Mouse (Mus musculus): Measurements from ENCODE around the gene Slc31a2. TPM values are rescaled to one million over a fixed set of nuclear protein-coding genes. Genes with fewer than 3 reads are reported as not detected.

Gene Slc31a2
- polyA plus RNA-seq, 2 experiments = 14.4 to 15.6 TPM

DNA sequence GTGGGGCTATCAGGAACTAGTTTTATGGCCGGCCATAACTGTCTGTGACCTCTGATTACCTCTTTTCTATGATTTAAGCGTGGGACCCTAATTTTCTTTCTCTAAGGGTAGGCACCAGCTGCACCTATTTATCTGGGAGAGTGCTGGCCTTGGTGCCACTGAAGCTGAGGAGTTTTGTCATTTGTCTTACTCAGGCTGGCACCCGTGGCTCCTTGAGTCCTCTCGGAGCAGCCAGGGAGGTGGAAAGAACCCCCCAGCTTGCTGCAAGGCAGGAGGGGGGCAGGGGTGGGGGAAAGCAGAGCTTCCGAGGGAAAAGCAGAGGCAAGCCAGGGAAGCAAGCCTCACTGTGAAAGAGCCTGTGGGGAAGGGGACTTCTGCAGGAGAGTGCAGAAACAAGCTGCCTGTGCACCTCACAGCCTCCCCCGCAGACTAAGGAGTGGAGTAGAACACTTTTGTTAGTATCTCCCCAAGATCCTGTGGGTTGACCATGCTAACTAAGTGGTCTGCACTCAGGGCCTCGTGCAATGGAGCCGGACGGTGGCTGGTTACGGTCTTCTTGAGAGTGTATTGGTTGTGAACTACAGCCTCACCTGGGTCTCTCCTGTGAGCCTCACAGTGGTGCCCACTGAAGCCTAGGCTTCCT, 31.0 kb downstream of the Slc31a2 start:
- no peak for TF ChIP-seq POLR2A (IDR thresholded peaks at IDR 0.05; ENCODE audit: borderline replicate concordance, extremely low read depth, insufficient read depth, insufficient read length)
- Histone ChIP-seq H3K4me1 (ENCODE audit: control insufficient read depth, insufficient read depth, low read length) (no peaks in the 10 kb centered on the region), H3K4me3 (replicated peaks; ENCODE audit: low read length) (no peak overlapping the region), H3K9me3 (ENCODE audit: control insufficient read depth, low read length) (no peaks in the 10 kb centered on the region), H3K27me3 (ENCODE audit: control insufficient read depth, insufficient read depth, low read length) (no peaks in the 10 kb centered on the region), H3K27ac (replicated peaks; ENCODE audit: low read depth, low read length) (no peak overlapping the region), H3K9ac (ENCODE audit: low read depth, low read length, severe bottlenecking) (no peak overlapping the region), H3K36me3 (ENCODE audit: control insufficient read depth, insufficient read depth, low read length) (peaks cover 15% of the 10 kb centered on the region), H3K4me2 (replicated peaks; ENCODE audit: low read depth, low read length, severe bottlenecking) (no peak overlapping the region)
- ATAC-seq (ENCODE audit: low FRiP score, low read depth) (no peak), DNase-seq (ENCODE audit: low spot score) (no peak)
- WGBS = 44% methylated on average over 10 of the region's 10 CpGs

GRCm38 (mm10) chr4:62294741-62295140, 32.4 kb downstream of the Slc31a2 start:
- Histone ChIP-seq H3K4me2 (replicated peaks; ENCODE audit: low read depth, low read length, severe bottlenecking) (no peak overlapping the region), H3K4me3 (replicated peaks; ENCODE audit: low read length) (no peak overlapping the region), H3K9me3 (ENCODE audit: control insufficient read depth, low read length) (no peaks in the 10 kb centered on the region), H3K9ac (ENCODE audit: low read depth, low read length, severe bottlenecking) (no peak overlapping the region), H3K27ac (replicated peaks; ENCODE audit: low read depth, low read length) (no peak overlapping the region), H3K4me1 (ENCODE audit: control insufficient read depth, insufficient read depth, low read length) (no peaks in the 10 kb centered on the region), H3K36me3 (ENCODE audit: control insufficient read depth, insufficient read depth, low read length) (peaks cover 28% of the 10 kb centered on the region), H3K27me3 (ENCODE audit: control insufficient read depth, insufficient read depth, low read length) (no peaks in the 10 kb centered on the region)
- no peak for DNase-seq (ENCODE audit: low spot score)
- ATAC-seq (ENCODE audit: low FRiP score, low read depth) = no peak
- 100% methylated on average over 1 of the region's 1 CpGs for WGBS
- no peak for TF ChIP-seq POLR2A (IDR thresholded peaks at IDR 0.05; ENCODE audit: borderline replicate concordance, extremely low read depth, insufficient read depth, insufficient read length)

DNA sequence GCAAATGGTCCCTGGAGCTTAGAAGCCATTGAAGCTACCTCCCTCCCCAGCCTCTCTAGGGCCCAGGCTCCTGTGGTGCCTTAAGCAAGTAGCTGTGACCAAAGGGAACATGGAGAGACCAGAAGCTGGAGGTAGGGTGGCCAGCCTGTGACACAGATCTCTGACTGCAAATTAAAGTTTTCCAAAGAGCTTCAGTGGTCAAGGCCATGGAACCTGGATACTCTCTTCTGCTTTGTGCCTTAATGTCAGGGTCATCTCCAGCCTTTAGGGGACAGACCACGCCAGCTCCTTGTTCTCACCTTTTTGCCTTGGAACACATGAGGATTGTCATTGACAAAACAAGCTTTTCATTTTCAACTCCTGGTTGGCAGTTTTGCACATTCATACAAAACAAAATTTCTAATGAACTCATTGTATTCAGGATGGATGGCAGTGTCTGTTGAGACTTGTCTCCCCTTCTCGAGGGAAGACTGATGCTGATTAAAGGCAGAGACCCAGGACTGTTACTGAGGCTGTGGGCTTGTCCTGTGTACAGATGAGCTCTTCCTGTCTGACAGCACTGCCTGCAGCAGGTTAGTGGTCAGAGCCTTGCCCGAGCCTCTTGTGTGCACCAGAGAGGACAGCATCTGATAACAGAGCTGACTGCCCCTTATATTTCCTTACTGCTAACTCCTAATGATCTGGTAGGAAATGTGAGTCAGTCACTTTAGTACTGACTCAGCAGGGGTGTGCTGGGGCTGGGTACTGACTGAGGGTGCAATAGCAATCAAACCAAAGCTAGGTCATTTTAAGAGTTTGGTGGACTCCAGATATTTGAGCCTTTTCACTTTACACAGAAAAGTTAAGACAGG, 35.1 kb downstream of the Slc31a2 start:
- WGBS = 81% methylated on average over 3 of the region's 3 CpGs
- Histone ChIP-seq H3K4me3 (replicated peaks; ENCODE audit: low read length) (no peak overlapping the region), H3K4me2 (replicated peaks; ENCODE audit: low read depth, low read length, severe bottlenecking) (no peak overlapping the region), H3K9ac (ENCODE audit: low read depth, low read length, severe bottlenecking) (no peak overlapping the region), H3K36me3 (ENCODE audit: control insufficient read depth, insufficient read depth, low read length) (peaks cover 54% of the 10 kb centered on the region), H3K27me3 (ENCODE audit: control insufficient read depth, insufficient read depth, low read length) (no peaks in the 10 kb centered on the region), H3K27ac (replicated peaks; ENCODE audit: low read depth, low read length) (no peak overlapping the region), H3K9me3 (ENCODE audit: control insufficient read depth, low read length) (no peaks in the 10 kb centered on the region), H3K4me1 (ENCODE audit: control insufficient read depth, insufficient read depth, low read length) (no peaks in the 10 kb centered on the region)
- no peak for TF ChIP-seq POLR2A (IDR thresholded peaks at IDR 0.05; ENCODE audit: borderline replicate concordance, extremely low read depth, insufficient read depth, insufficient read length)
- no peak for ATAC-seq (ENCODE audit: low FRiP score, low read depth)
- DNase-seq (ENCODE audit: low spot score) = no peak

DNA sequence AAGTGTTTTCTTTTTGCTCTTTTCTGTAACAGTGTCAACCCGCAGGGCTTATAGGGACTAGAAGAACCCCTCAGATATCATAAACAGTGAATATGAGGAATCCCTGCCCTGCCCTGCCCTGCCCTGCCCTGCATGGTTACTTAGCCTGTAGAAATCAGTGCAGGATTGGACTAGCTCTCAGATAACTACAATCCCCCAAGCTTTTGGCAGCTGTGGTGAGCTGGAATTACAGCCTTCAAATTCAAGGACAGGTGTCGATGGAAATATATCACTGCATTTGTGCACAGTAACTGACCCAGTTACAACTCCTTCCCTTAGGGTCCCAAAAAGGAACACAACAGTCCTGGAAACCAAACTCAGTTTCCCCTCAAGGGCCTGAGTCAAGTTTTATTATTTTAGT, 37.6 kb downstream of the Slc31a2 start:
- H3K36me3 ChIP-seq (ENCODE audit: control insufficient read depth, insufficient read depth, low read length) = peaks cover 75% of the 10 kb centered on the region
- H3K4me2 ChIP-seq (replicated peaks; ENCODE audit: low read depth, low read length, severe bottlenecking) = no peak overlapping the region
- 88% methylated on average over 2 of the region's 2 CpGs for WGBS
- no peak for ATAC-seq (ENCODE audit: low FRiP score, low read depth)
- H3K27me3 ChIP-seq (ENCODE audit: control insufficient read depth, insufficient read depth, low read length) = no peaks in the 10 kb centered on the region
- no peak overlapping the region for H3K4me3 ChIP-seq (replicated peaks; ENCODE audit: low read length)
- no peak overlapping the region for H3K9ac ChIP-seq (ENCODE audit: low read depth, low read length, severe bottlenecking)
- no peaks in the 10 kb centered on the region for H3K4me1 ChIP-seq (ENCODE audit: control insufficient read depth, insufficient read depth, low read length)
- no peak for DNase-seq (ENCODE audit: low spot score)
- no peak for TF ChIP-seq POLR2A (IDR thresholded peaks at IDR 0.05; ENCODE audit: borderline replicate concordance, extremely low read depth, insufficient read depth, insufficient read length)
- no peaks in the 10 kb centered on the region for H3K9me3 ChIP-seq (ENCODE audit: control insufficient read depth, low read length)
- no peak overlapping the region for H3K27ac ChIP-seq (replicated peaks; ENCODE audit: low read depth, low read length)

- no peak overlapping the region for H3K4me3 ChIP-seq (replicated peaks; ENCODE audit: low read length)
- no peaks in the 10 kb centered on the region for H3K9me3 ChIP-seq (ENCODE audit: control insufficient read depth, low read length)
- WGBS = 71% methylated on average over 2 of the region's 2 CpGs
- H3K27ac ChIP-seq (replicated peaks; ENCODE audit: low read depth, low read length) = no peak overlapping the region
- peaks cover 84% of the 10 kb centered on the region for H3K36me3 ChIP-seq (ENCODE audit: control insufficient read depth, insufficient read depth, low read length)
- H3K4me2 ChIP-seq (replicated peaks; ENCODE audit: low read depth, low read length, severe bottlenecking) = no peak overlapping the region
- H3K27me3 ChIP-seq (ENCODE audit: control insufficient read depth, insufficient read depth, low read length) = no peaks in the 10 kb centered on the region
- ATAC-seq (ENCODE audit: low FRiP score, low read depth) (no peak), DNase-seq (ENCODE audit: low spot score) (no peak)
- no peak overlapping the region for H3K9ac ChIP-seq (ENCODE audit: low read depth, low read length, severe bottlenecking)
- H3K4me1 ChIP-seq (ENCODE audit: control insufficient read depth, insufficient read depth, low read length) = no peaks in the 10 kb centered on the region
- TF ChIP-seq POLR2A (IDR thresholded peaks at IDR 0.05; ENCODE audit: borderline replicate concordance, extremely low read depth, insufficient read depth, insufficient read length) = no peak
Observed at GRCm38 (mm10) chr4:62302795-62303194, 40.4 kb downstream of the Slc31a2 start.

Measured in limb, embryonic 14.5 days (tissue).